25 mouse cellular contexts compared by ENCODE assay signal in the genomic region with DNA sequence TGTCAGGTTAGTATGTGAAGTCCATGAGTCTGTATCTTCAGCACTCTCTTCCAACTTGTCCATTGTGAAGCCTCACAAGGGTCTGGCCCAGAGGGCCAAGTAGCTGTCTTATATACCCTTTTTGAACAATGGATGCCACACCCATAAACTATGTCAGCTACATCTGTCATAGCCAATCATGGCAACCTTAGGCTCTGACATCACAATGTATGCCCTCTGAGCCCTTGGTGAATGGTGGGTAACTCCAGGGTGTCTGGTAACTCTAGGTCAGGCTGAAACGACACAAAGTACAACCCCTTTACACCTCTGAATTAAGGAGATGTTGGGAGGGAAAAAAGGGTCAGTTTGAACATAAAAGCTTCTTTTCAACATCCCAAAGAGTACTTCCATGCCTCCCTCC. TPM values are rescaled to one million over a fixed set of nuclear protein-coding genes. Genes with fewer than 3 reads are reported as not detected.
"Had no signal": no experiment of that assay in that cellular context is flagged by ENCODE, and none has a peak within 500 bp of the region (broad histone marks: within the 10 kb centered on the region; RNA-seq: fewer than 3 reads in every experiment).

Gene 4933436I01Rik, minus strand, starts transcription at position 101 of the 400 bp plus-strand sequence.

- H3K27me3 ChIP-seq: neural tube, embryonic 12.5 days; neural tube, embryonic 13.5 days; neural tube, embryonic 15.5 days; stomach, embryonic 15.5 days had no signal

- H3K27ac ChIP-seq: neural tube, embryonic 12.5 days; neural tube, embryonic 13.5 days; neural tube, embryonic 15.5 days; stomach, embryonic 15.5 days; stomach, postnatal 0 days had no signal

- H3K4me1 ChIP-seq: neural tube, embryonic 12.5 days; neural tube, embryonic 13.5 days; neural tube, embryonic 15.5 days; stomach, embryonic 15.5 days had no signal

- H3K36me3 ChIP-seq: neural tube, embryonic 12.5 days; neural tube, embryonic 13.5 days; neural tube, embryonic 15.5 days; stomach, embryonic 15.5 days had no signal

- DNase-seq: retina, postnatal 1 day; right cerebral cortex, adult 18-20 months; right cerebral cortex, postnatal 14 days; right cerebral cortex, postnatal 25 days; right cerebral cortex, postnatal 4 days; spleen, adult 18-20 months; thymus, adult 18-20 months; thymus, adult 2 months; thymus, postnatal 14 days; thymus, postnatal 25 days; thymus, postnatal 36 days; thymus, postnatal 4 days had no signal

- H3K4me3 ChIP-seq: neural tube, embryonic 12.5 days; neural tube, embryonic 13.5 days; neural tube, embryonic 15.5 days; stomach, embryonic 15.5 days had no signal

RNA-seq across cellular contexts. Expression of gene 4933436I01Rik, which starts in this region (rescaled TPM):
- polyA plus RNA-seq: neural tube, embryonic 11.5 days; neural tube, embryonic 12.5 days; neural tube, embryonic 13.5 days; neural tube, embryonic 14.5 days; neural tube, embryonic 15.5 days; small intestine, adult 2 months; spleen, adult 2 months; stomach, embryonic 14.5 days; stomach, embryonic 15.5 days; stomach, embryonic 16.5 days; stomach, postnatal 0 days; thymus, adult 2 months; thymus, postnatal 0 days; urinary bladder, adult 2 months had no signal
